Mouse (Mus musculus) forebrain, embryonic 12.5 days (tissue): ENCODE results near the gene Mcu. TPM values are rescaled to one million over a fixed set of nuclear protein-coding genes. Genes with fewer than 3 reads are reported as not detected.

Experiments used
- ATAC-seq: fragments of 200-750 bp; cut with Nextera tagmentation; 2 replicates; pipeline ENCODE4 v1.8.0; 2017; ENCODE audit warnings: moderate TSS enrichment; ENCODE audit not compliant: low FRiP score
- H3K27ac ChIP-seq: fragments of 300-500 bp; sonication (generic); 2 replicates; pipeline ENCODE4 v1.5.1; 2016; ENCODE audit warnings: mild to moderate bottlenecking
- H3K27me3 ChIP-seq: fragments of 300-500 bp; sonication (generic); 2 replicates; pipeline ENCODE4 v1.6.1; 2016; ENCODE audit warnings: mild to moderate bottlenecking
- H3K36me3 ChIP-seq: fragments of 300-500 bp; sonication (generic); replicated peaks from 2 replicates; pipeline ENCODE4 v1.6.1; 2016; ENCODE audit warnings: mild to moderate bottlenecking
- H3K4me1 ChIP-seq: fragments of 300-500 bp; sonication (generic); 2 replicates; pipeline ENCODE4 v1.6.1; 2016
- H3K4me2 ChIP-seq: fragments of 300-500 bp; sonication (generic); 2 replicates; pipeline ENCODE4 v1.6.1; 2016; ENCODE audit warnings: mild to moderate bottlenecking, moderate library complexity
- H3K4me3 ChIP-seq: fragments of 300-500 bp; sonication (generic); replicated peaks from 2 replicates; pipeline ENCODE4 v1.5.1; 2016; ENCODE audit warnings: mild to moderate bottlenecking
- H3K9ac ChIP-seq: fragments of 300-500 bp; sonication (generic); 2 replicates; pipeline ENCODE4 v1.6.1; 2016; ENCODE audit warnings: mild to moderate bottlenecking
- H3K9me3 ChIP-seq: fragments of 300-500 bp; sonication (generic); 2 replicates; pipeline ENCODE4 v1.6.1; 2016
- WGBS: fragments of 180-500 bp; shearing (Covaris S2); methylation state at CpG from one replicate; pipeline ENCODE4 v1.1.7; 2016; 5-methylcytosine and 5-hydroxymethylcytosine counted together
- polyA plus RNA-seq: library from polyadenylated mRNA; unstranded; fragments of >200 nt; fragmentation: Nextera tagmentation; extraction: Ambion mirVana; gene quantifications from 2 replicates; pipeline ENCODE4 v1.2.1, GENCODE M21; 2016

Gene Mcu
- polyA plus RNA-seq, result 16.1 and 17.7 TPM in 2 replicates

DNA sequence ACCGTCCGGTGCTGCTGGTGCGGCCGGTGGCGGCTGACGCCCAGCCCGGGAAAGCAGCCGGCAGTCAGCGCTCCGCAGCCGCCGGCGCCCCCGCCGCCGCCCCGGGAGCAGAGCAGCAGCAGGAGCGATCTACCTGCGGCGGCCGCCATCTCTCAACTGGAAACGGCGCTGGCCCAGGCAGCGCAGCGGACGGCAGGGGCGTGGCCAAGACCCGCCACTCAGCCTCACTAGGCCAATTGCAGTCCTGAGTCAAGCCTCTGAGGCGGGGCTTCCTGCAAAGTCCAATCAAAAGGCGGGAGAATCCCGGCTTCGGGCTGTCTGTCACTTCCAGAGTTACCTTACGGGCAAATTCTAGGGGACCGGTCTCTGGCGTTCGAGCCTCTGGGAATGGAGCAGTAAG, at the start of gene Mcu:
Mcu (minus strand) TSS at position 171 of the 400 bp plus-strand sequence.
- no peaks in the 10 kb centered on the region for H3K9me3 ChIP-seq
- H3K36me3 ChIP-seq, result no peaks in the 10 kb centered on the region
- H3K27me3 ChIP-seq, result no peaks in the 10 kb centered on the region
- peak within 1 kb of the TSS; percentile 83 for H3K9ac ChIP-seq
- ATAC-seq, result peak; percentile 100
- H3K4me2 ChIP-seq, result peak within 1 kb of the TSS; percentile 87
- H3K4me3 ChIP-seq, result peak within 1 kb of the TSS; percentile 74
- under 1% methylated on average over 36 of the region's 36 CpGs for WGBS
- H3K4me1 ChIP-seq, result peaks cover 22% of the 10 kb centered on the region
- peak within 1 kb of the TSS; percentile 80 for H3K27ac ChIP-seq

DNA sequence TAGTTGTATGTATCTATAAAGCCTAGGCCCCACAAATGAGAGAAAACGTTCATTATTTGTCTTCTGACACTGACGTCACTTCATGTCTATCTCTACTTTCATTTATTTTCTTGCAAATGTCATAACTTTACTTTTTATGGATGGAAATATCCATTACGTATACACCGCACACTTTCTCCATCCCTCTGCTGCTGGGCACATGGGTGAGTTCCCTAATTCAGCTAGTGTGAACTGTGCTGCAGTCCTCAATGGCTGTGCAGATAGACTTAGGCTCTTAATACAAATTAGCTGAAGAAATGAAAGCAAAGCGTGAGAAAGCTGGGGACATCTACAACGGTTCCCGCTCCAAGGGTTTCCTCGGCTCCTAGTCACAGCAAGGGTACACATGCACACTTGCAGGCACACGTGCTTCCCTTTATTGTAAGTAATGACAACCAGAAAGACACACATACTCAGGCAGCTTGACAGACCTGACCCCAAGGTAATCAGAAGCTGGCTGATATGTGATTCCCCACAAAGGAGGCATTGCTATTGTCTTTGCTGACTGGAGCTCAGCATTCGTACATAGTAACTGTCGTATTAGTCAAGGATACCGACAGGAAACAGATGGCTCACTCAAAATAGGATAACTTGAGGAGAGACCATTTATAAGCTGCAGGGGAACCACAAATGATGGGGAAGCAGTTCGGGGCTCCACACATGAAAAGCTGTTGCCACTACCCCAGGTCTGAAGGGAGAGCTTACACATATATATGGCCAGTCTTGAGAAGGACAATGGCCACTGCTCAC, 49.2 kb upstream of the Mcu start:
- no peak overlapping the region for H3K27ac ChIP-seq
- no peaks in the 10 kb centered on the region for H3K9me3 ChIP-seq
- no peak overlapping the region for H3K4me2 ChIP-seq
- no peaks in the 10 kb centered on the region for H3K4me1 ChIP-seq
- no peak overlapping the region for H3K9ac ChIP-seq
- no peak overlapping the region for H3K4me3 ChIP-seq
- H3K36me3 ChIP-seq, result no peaks in the 10 kb centered on the region
- no peak for ATAC-seq
- H3K27me3 ChIP-seq, result no peaks in the 10 kb centered on the region
- 80% methylated on average over 13 of the region's 13 CpGs for WGBS

DNA sequence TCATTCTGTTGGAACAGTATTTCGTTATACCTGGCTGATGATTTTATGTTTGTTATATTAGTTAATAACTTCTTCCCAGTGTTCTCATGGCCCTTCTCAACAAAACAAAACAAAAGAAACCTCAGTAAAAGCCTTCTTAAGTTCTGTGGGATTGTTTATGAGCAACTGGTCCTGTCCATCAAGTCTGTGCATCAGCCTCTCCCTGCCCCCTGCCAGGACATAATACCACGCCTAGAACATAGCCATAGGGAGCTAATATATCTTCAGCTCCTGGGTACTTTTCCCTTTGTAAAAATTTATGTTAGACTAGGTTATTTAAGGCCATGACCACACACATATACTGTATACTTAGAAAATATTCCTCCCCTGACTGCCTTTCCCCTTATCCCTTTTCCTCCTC, 48.3 kb upstream of the Mcu start:
- Histone ChIP-seq H3K27me3 (no peaks in the 10 kb centered on the region), H3K36me3 (no peaks in the 10 kb centered on the region), H3K4me3 (no peak overlapping the region), H3K9ac (no peak overlapping the region), H3K27ac (no peak overlapping the region), H3K9me3 (no peaks in the 10 kb centered on the region), H3K4me1 (no peaks in the 10 kb centered on the region), H3K4me2 (no peak overlapping the region)
- no peak for ATAC-seq
- 77% methylated on average over 2 of the region's 2 CpGs for WGBS

DNA sequence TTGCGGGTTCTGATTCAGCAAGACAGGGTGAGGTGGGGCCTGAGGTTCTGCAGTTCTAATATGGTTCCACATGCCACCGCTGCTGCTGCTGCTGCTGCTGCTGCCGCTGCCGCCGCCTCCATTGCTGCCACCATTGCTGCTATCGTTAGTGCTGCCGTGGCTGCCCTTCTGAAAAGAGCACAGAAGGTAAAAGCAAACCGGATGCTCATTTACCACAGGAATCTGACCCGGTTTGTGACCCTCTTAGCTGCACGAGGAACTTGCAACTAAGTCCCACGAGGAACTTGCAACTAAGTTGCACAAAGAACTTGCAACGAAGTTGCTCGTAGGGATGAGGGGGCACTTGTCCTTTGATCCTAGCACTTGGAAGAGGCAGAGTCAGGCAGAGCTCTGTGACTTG, 40.3 kb upstream of the Mcu start:
- Histone ChIP-seq H3K4me1 (no peaks in the 10 kb centered on the region), H3K4me3 (no peak overlapping the region), H3K27ac (no peak overlapping the region), H3K9me3 (no peaks in the 10 kb centered on the region), H3K36me3 (no peaks in the 10 kb centered on the region), H3K4me2 (no peak overlapping the region), H3K9ac (no peak overlapping the region), H3K27me3 (no peaks in the 10 kb centered on the region)
- WGBS, result 78% methylated on average over 13 of the region's 13 CpGs
- ATAC-seq, result no peak

DNA sequence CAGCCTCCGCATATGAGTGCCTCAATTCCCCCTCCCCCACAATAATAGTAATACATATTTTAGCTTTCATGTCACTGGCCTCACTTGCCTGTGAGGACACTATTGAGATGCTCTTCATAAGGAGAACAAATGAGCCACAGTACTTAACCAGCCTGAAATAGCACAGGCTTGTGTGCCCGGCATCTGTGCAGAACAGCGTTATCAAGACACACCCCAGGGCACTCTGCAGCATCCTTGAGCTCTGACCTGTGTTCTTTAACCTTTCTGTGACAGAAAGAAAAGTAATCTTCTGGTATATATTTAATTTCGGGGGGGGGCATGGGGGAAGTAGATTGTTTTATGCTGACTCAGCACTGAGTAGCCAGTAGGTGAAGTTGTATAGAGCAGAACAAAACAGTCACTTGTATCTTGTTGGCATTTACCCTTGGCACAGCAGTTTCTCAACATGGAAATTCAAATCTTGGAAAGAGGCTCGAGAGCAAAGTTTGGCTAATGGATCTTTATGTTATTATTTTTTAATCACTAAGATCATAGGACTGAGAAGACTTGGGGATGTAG, 30.4 kb upstream of the Mcu start:
- H3K4me1 ChIP-seq, result no peaks in the 10 kb centered on the region
- no peaks in the 10 kb centered on the region for H3K9me3 ChIP-seq
- H3K4me3 ChIP-seq, result no peak overlapping the region
- no peak overlapping the region for H3K27ac ChIP-seq
- H3K9ac ChIP-seq, result no peak overlapping the region
- whole genome bisulfite sequencing, result 87% methylated on average over 5 of the region's 5 CpGs
- no peaks in the 10 kb centered on the region for H3K27me3 ChIP-seq
- no peak for ATAC-seq
- no peaks in the 10 kb centered on the region for H3K36me3 ChIP-seq
- H3K4me2 ChIP-seq, result no peak overlapping the region

DNA sequence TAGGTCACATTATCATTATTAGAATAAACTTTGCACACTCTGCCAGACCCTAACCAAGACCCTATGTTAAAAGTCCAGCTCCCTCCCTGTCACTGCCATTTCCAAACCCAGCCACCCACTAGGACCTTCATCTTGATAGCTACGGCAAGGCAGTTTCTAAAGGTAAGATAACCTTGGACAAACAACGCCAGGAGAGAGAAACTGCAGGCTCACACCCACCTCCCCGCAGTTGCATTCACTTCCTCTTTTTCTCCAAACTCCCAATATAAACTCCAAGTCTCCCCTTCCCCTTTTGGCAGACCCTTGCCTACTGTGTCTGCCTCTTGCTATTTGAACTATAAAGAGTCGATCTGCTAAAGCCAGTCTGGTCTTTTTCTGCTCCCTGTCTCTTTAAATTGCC, 28.7 kb upstream of the Mcu start:
- no peak overlapping the region for H3K27ac ChIP-seq
- no peaks in the 10 kb centered on the region for H3K27me3 ChIP-seq
- 98% methylated on average over 4 of the region's 4 CpGs for WGBS
- no peak for ATAC-seq
- no peak overlapping the region for H3K4me2 ChIP-seq
- no peak overlapping the region for H3K4me3 ChIP-seq
- H3K9me3 ChIP-seq, result no peaks in the 10 kb centered on the region
- no peak overlapping the region for H3K9ac ChIP-seq
- H3K36me3 ChIP-seq, result no peaks in the 10 kb centered on the region
- no peaks in the 10 kb centered on the region for H3K4me1 ChIP-seq

DNA sequence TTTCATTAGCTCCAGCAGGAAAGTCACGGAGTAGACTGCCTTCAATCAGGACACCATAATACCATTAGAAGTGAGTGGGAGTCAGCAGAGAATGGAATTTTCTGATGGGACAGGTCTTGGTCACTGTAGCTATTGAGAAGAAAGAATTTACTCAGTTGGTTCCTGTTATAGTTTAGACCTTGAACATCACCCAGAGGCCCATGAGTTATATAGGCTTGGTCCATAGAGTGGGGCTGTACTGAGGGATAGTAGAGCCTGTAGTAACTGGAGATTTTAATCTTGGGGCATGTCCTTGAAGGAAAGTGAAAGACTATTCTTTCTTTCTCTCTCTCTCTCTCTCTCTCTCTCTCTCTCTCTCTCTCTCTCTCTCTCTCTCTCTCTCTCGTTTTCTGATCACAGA, 28.2 kb upstream of the Mcu start:
- no peak for ATAC-seq
- Histone ChIP-seq H3K27ac (no peak overlapping the region), H3K9ac (no peak overlapping the region), H3K4me2 (no peak overlapping the region), H3K4me1 (no peaks in the 10 kb centered on the region), H3K27me3 (no peaks in the 10 kb centered on the region), H3K9me3 (no peaks in the 10 kb centered on the region), H3K36me3 (no peaks in the 10 kb centered on the region), H3K4me3 (no peak overlapping the region)
- 72% methylated on average over 2 of the region's 2 CpGs for WGBS

DNA sequence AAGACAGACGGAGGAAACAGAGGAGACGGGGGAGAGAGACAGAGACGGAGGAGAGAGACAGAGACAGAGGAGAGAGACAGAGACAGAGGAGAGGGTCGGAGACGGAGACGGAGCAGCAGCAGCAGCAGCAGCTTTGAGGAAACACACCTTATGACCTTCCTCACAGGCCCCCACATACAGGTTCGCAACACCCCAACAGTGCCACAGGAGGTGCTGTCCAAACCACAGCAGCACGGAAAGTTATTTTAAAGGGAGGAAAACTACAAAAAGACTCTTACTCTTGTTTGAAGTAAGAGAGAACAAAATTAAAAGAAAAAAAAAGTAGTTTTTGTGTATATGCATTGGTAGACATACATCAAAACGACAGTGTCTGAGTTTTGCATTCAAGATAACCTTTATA, 27.2 kb upstream of the Mcu start:
- WGBS, result 89% methylated on average over 9 of the region's 9 CpGs
- no peak for ATAC-seq
- Histone ChIP-seq H3K4me3 (no peak overlapping the region), H3K9ac (no peak overlapping the region), H3K9me3 (no peaks in the 10 kb centered on the region), H3K27ac (no peak overlapping the region), H3K27me3 (no peaks in the 10 kb centered on the region), H3K4me1 (no peaks in the 10 kb centered on the region), H3K36me3 (no peaks in the 10 kb centered on the region), H3K4me2 (no peak overlapping the region)

DNA sequence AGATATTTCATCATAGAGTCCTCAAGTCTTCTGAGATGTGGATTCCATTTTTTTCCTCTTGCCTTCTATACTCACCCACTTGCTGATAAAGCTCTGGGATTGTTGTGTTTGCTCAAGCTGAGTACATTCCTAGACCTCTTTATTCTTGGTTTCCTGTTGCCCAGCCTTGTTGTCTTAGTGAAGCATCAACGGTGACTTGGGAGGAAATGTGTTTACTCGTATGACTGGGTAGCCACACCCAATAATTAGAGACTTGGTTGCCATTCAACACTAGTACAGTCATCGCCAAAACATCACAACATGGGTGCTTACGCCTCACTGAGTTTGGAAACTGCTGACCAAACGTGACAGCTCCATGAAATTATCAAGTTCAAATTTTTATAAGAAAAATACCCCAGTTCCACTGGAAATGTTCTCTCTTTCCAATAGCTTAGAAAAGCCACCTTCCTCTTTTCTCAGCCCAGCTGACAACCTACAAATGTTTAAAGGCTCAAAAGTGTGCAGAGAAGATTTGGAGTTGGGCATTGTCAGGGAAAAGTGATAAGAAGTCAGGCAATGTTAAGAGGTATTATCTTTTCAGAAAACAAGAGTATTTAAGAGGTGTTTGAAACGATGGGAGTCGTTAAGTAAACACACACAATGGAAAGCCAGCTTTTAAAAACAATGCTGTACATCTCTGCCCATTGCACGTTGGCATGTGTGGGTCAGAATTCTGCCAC, 26.3 kb upstream of the Mcu start:
- no peak overlapping the region for H3K4me2 ChIP-seq
- H3K9ac ChIP-seq, result no peak overlapping the region
- WGBS, result 76% methylated on average over 8 of the region's 8 CpGs
- no peaks in the 10 kb centered on the region for H3K9me3 ChIP-seq
- no peaks in the 10 kb centered on the region for H3K36me3 ChIP-seq
- no peak for ATAC-seq
- H3K4me3 ChIP-seq, result no peak overlapping the region
- no peaks in the 10 kb centered on the region for H3K4me1 ChIP-seq
- H3K27ac ChIP-seq, result no peak overlapping the region
- H3K27me3 ChIP-seq, result no peaks in the 10 kb centered on the region

DNA sequence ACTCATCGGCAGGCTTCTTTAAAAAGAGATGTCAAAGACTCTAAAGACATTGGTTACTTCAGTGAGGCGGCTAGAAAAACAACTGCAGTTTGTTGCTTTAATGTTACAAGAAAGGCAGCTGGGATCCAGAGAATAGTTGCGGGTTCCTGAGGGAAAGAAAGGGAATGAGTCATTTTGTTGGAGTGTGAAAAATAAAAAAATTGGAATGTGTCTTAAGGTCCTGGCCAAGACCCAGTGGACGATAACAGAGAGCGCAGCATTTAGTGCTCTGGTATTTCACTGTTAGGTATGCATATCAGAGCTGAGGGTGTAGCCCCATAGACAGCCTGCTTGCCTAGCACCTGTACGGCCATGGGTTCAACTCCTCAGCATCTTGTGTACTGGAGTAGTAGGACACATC, 22.1 kb upstream of the Mcu start:
- no peak overlapping the region for H3K9ac ChIP-seq
- no peak for ATAC-seq
- H3K4me2 ChIP-seq, result no peak overlapping the region
- no peaks in the 10 kb centered on the region for H3K27me3 ChIP-seq
- no peaks in the 10 kb centered on the region for H3K4me1 ChIP-seq
- WGBS, result 78% methylated on average over 6 of the region's 6 CpGs
- no peaks in the 10 kb centered on the region for H3K36me3 ChIP-seq
- H3K27ac ChIP-seq, result no peak overlapping the region
- H3K4me3 ChIP-seq, result no peak overlapping the region
- no peaks in the 10 kb centered on the region for H3K9me3 ChIP-seq

DNA sequence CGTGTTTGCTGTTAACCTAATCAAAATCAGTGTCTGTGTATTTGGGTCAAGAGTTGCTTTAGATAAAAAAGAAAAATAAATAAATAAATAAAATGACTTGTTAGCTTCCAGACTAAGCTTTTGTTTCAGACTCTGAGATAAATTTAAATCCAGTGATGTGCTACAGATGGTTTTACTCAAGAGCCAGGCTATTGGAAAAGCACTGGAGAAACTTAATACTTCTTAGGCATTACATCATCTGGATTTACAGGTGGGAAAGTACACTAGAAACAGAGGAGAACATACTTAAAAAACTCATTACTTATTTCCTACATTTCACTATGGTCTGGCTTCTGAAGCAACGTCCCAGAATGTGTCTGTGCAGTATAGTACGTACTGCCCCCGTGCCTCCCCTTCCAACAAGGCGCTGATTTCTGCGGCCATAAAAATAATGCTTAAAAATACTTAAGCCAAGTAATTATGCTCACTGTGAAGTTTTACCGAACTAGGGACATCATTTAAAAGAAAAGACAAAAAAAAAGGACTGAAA, 21.2 kb upstream of the Mcu start:
- Histone ChIP-seq H3K9ac (no peak overlapping the region), H3K4me1 (no peaks in the 10 kb centered on the region), H3K9me3 (no peaks in the 10 kb centered on the region), H3K27me3 (no peaks in the 10 kb centered on the region), H3K36me3 (no peaks in the 10 kb centered on the region), H3K27ac (no peak overlapping the region), H3K4me3 (no peak overlapping the region), H3K4me2 (no peak overlapping the region)
- ATAC-seq, result no peak
- WGBS, result 86% methylated on average over 7 of the region's 7 CpGs

DNA sequence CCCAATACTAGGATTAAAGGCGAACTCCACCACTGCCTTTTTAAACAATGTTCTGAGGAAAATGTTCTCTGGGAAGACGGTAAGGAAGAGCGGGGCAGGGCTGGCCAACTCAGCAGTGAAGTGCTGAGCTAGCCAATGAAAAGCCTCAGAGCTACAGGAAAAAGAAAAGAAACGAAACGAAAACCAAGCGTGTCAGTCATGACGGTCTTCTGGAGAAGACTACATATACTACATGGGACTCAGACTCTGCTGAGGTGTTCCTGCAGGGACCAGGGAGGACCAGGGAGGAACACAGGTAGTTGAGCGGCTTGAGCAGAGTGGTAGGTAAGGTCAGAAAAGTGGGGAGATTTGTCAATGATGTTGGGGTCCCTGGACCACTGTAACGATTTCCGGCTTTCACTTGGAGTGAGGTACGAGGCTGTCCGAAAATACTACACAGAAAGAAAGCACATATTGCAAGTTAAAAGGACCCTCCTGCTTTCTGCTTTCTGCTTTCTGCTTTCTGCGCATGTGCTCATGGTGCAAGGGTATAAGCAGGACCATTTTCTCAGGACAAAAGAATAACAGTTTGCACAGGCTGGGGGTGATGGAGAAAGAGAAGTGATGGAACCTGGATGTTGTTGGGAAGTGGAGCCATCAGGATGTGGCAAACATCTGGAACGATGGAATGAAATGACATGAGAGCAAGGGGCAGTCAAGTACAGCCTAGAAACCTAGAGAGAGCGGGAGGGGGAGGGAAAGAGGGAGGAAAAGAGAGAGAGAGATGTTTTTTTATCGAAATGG, 20.4 kb upstream of the Mcu start:
- H3K27ac ChIP-seq, result no peak overlapping the region
- no peak overlapping the region for H3K4me2 ChIP-seq
- no peak for ATAC-seq
- H3K27me3 ChIP-seq, result no peaks in the 10 kb centered on the region
- H3K9ac ChIP-seq, result no peak overlapping the region
- no peaks in the 10 kb centered on the region for H3K9me3 ChIP-seq
- 82% methylated on average over 16 of the region's 16 CpGs for whole genome bisulfite sequencing
- no peak overlapping the region for H3K4me3 ChIP-seq
- H3K36me3 ChIP-seq, result no peaks in the 10 kb centered on the region
- H3K4me1 ChIP-seq, result no peaks in the 10 kb centered on the region
